Mouse (Mus musculus) gastrocnemius, adult 2 months (tissue): ENCODE measurements at regions not wholly inside any gene's neighbourhood (a gene's known extent, or its start where the extent isn't known, plus 50 kb on each side); places are given as distances from the start of the nearest gene placed in this dataset.

Source experiments
- DNase-seq: peaks from one replicate; pipeline ENCODE4 v3.0.0; 2022
- H3K27ac ChIP-seq: fragments of 200-600 bp; 2 replicates; pipeline ENCODE4 v1.8.1; 2022; ENCODE audit warnings: mild to moderate bottlenecking
- H3K4me3 ChIP-seq: fragments of 200-600 bp; 2 replicates; pipeline ENCODE4 v1.8.1; 2022; ENCODE audit warnings: mild to moderate bottlenecking, moderate library complexity
- CTCF ChIP-seq: fragments of 200-600 bp; IDR thresholded peaks from 2 replicates; pipeline ENCODE4 v1.8.1; 2022; ENCODE audit warnings: antibody characterized with exemption, mild to moderate bottlenecking, moderate library complexity
- intact Hi-C: fragments of 180-260 bp; cut with DNase I; formaldehyde crosslinking; loops from one replicate; pipeline ENCODE4 v1.15.1; 2025

DNA sequence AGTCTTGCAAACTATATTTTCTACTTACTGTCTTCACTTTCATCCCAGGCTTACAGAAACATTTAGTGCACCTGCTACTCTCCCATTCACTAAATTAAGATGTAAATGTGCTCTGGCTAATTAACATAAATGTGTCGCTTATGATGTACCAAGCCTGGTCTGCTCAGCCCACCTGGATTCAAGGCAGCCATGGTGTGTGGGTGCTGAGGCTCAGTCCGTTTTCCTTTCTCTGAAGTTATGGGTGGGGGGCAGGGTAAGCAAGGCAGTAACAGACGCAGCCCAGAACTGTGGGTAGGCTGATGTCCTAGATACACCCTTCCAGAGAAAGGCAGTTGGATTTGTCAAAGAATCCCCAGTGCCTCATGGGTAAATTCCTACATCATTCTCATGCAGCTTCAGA lies 209.2 kb upstream of the Gm765 start:
- no peak for DNase-seq
- intact Hi-C loops: no loop called here
- no peak for TF ChIP-seq CTCF
- Histone ChIP-seq H3K27ac (no peak overlapping the region), H3K4me3 (no peak overlapping the region)

DNA sequence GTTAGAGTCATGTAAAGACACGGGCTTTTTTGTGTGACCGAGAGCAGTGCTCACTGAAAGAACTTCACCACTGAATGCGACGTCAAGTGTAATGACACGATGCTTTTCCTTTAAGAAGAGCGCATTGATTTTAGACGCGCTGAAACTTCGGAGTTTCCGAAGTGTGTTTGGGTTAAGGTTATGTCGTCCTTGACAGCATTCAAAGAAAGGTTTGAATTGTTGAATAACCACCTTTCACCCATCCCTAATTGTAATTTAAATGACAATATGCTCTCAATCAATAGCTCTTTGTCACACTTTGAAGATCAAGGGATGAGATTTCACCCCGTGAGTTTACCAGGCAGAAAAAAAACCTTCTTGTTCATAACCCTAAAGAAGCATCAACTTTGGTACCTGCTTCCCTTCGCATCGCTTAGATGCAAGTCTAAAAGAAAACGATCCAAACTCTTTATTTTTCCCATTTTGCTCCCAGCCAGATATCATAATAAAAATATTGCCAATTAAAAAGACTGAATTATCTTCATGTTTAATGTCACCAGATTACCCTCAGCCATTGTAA lies 184.4 kb upstream of the Gm765 start:
- no peak overlapping the region for H3K4me3 ChIP-seq
- intact Hi-C loops: loop anchor here (1.0 to 10.0 kb wide), 2 partner anchors 998 to 1073 kb away; partner anchors contain the start of gene Foxp1
- DNase-seq: no peak
- no peak overlapping the region for H3K27ac ChIP-seq
- no peak for TF ChIP-seq CTCF

DNA sequence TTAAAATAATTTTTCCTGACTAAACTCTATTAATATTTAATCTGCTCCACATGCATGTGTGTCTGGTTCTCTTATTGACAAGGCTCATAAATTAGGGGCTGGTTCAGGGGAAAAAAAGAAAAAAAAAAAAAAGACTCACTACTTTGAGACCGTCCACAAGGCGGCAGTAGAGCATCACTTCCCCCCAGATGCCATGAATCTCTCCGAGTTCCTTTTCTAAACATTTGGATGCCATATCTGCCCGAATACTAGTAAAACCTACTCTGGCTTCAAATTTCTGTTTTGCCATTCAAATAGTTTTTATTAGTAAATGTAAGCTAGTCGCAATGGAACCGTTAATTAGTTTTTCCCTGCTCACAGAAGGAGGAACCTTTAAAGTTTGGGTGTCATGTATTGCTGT lies 182.7 kb upstream of the Gm765 start:
- TF ChIP-seq CTCF: peak; percentile 81
- intact Hi-C loops: loop anchor here (10.0 kb wide), 1 partner anchor 1000 kb away; the partner anchor contains the start of gene Foxp1
- peak; percentile 56 for DNase-seq
- Histone ChIP-seq H3K4me3 (no peak overlapping the region), H3K27ac (no peak overlapping the region)

DNA sequence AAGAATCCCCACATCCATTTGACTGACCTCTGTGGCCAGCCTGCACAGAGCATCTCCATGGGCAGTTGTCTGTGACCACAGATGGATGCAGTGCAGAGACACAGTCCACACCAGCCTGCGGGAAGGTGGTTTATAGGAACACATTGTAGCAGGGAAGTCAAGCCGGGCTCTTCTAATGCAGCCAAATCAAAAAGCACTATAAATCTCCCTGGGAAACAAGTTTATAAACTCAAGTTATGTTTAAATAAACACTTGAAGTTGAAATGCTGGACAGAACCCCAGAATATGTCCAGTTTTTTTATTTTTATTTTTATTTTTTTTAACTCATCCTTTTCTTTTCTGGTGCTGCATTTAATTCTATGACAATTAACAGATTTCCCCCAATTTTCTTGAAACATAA lies 182.1 kb upstream of the Gm765 start:
- intact Hi-C loops: loop anchor here (10.0 kb wide), 1 partner anchor 1000 kb away; the partner anchor contains the start of gene Foxp1

DNA sequence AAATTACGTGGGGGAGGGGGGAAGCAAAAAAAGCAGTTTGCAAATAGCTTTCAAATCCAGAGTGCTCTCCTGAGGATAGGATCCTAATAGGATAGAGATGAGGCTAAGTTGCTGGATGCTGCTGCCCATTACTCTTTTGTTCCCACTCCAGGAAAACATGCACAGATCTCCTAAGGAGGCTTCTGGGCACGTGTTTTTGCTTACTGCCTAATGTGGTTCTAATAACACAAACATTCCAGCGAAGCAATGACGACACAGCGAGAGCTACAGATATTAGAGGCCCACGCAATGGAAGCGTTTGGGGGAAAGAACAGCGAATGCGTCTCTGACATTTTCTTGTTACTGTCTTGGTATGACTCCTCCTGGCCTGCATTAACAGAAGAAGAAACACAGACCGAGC lies 179.0 kb upstream of the Gm765 start:
- intact Hi-C loops: loop anchor here (10.0 kb wide), 1 partner anchor 1003 kb away; the partner anchor contains the start of gene Foxp1
- TF ChIP-seq CTCF: no peak
- no peak for DNase-seq
- H3K27ac ChIP-seq: no peak overlapping the region
- H3K4me3 ChIP-seq: no peak overlapping the region

More for the DNA sequence above, 182.1 kb upstream of the Gm765 start:
- Histone ChIP-seq H3K4me3 (no peak overlapping the region), H3K27ac (no peak overlapping the region)
- no peak for TF ChIP-seq CTCF
- no peak for DNase-seq

DNA sequence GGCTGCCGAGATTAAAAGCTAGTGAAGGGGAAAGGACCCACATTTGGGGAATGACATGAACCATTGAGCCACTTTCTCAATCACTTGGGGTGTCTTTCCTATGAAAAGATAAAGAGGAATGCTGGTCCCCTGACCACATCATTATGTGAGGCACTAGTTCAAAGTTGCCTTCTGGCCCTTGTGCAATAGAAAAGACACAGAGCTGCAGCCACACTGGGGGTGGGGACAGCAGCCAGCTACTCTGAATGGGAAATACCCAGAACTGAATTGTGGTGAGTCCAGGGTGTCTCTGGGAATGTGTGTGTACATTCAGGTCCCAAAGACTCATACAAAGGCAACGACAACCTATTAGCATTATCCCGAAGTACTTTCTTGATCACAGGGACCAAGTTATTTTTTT lies 172.3 kb upstream of the Gm765 start:
- intact Hi-C loops: no loop called here
- Histone ChIP-seq H3K27ac (no peak overlapping the region), H3K4me3 (no peak overlapping the region)
- TF ChIP-seq CTCF: no peak
- DNase-seq: no peak

DNA sequence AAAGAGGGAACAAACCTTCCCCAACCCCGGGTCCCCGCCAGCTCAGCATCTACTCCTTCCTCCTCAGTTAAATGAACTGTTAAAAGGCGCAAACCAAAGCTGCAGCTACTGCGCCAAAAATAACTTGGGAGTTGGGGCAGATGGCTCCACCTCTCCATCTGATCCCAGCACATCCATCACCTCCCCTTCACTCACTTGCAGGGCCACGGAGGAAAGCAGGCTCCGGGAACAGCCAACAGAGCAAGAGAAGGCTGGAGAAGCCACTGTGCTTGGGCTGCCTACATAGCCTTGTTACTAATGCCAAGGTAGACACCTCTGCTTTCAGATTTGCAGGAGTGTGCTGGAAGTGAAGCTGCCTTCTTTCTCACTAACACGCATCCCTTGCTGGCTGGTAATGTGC lies 171.8 kb upstream of the Gm765 start:
- TF ChIP-seq CTCF: no peak
- Histone ChIP-seq H3K4me3 (no peak overlapping the region), H3K27ac (no peak overlapping the region)
- no peak for DNase-seq
- intact Hi-C loops: no loop called here

DNA sequence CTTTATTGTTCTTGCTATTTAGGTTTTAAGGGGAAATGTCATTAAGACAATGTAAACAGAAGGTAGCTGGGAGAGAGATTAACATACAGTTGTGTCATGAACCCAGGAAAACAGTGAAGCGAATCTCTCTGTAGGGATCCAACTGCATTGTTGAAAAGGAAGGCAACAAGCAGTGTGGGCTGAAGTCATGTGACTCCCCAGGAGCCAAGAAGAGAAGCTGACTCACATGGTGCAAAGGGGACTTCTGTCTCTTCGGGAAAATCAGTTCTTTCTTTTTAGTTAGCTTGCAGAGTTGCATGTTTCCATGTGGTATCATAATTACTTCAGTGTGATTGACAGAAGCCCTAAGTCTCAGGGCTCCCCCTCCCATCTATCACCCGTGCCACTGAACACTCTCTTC lies 170.7 kb upstream of the Gm765 start:
- no peak for TF ChIP-seq CTCF
- H3K27ac ChIP-seq: no peak overlapping the region
- intact Hi-C loops: no loop called here
- no peak for DNase-seq
- no peak overlapping the region for H3K4me3 ChIP-seq

DNA sequence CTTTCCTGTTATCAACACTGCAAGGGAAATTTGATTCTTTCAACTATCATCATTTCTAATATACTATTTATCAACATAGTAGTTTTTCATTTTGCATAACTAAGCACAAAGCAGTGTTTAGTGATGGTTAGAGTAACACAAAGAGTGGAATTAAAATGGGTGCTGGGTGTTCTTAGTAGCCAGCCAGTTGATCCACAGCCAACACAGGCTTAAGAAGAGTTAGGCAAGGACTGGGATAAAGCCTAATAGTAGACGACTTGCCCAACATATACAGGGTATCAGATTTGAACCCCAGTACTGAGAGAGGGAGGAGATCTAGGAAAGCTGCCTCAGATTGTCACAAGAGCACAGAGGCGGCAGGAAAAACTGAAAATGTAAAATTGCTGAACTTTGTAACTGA lies 160.2 kb upstream of the Gm765 start:
- no peak for TF ChIP-seq CTCF
- intact Hi-C loops: no loop called here

DNA sequence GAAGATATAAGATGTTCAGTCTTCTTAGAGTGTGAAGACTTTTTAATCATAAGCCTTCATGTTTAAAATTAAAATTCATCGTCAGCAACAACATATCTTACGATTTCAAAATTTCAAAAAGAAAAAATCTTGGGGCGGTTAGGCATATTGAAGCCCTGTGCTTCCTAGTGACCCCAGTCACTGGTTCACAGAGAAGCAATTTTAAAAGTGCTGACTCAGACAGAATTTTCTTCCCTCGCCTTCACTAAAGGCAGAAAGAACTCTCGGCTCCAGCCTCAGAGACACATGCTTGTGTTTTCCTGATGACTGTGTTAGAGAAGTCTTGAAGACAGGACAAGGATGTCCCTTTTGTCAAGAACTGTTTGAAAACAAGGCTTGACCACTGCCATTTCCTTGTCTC lies 157.2 kb upstream of the Gm765 start:
- no peak overlapping the region for H3K27ac ChIP-seq
- intact Hi-C loops: no loop called here
- TF ChIP-seq CTCF: no peak
- H3K4me3 ChIP-seq: no peak overlapping the region
- DNase-seq: no peak

More for the DNA sequence above, 160.2 kb upstream of the Gm765 start:
- Histone ChIP-seq H3K27ac (no peak overlapping the region), H3K4me3 (no peak overlapping the region)
- no peak for DNase-seq

DNA sequence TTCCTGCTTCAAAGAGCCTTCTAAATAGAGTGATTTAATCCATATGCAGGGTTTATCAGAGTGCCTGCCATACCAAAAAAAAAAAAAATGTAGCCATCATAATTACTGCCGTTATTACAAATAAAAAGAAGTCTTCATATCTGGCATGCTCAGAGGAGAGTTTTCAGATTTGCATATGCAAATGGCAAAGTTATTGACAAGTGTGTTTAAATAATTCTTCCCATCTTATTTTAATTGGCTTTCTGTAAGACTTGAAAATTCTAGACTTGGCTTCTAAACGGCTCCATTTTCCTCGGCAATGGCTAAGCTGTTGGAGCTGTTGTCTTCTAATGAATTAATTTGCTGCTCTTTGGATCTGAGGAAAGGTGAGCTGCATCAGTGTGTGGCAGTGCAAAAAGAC lies 144.1 kb upstream of the Gm765 start:
- intact Hi-C loops: no loop called here
- DNase-seq: no peak
- H3K4me3 ChIP-seq: no peak overlapping the region

DNA sequence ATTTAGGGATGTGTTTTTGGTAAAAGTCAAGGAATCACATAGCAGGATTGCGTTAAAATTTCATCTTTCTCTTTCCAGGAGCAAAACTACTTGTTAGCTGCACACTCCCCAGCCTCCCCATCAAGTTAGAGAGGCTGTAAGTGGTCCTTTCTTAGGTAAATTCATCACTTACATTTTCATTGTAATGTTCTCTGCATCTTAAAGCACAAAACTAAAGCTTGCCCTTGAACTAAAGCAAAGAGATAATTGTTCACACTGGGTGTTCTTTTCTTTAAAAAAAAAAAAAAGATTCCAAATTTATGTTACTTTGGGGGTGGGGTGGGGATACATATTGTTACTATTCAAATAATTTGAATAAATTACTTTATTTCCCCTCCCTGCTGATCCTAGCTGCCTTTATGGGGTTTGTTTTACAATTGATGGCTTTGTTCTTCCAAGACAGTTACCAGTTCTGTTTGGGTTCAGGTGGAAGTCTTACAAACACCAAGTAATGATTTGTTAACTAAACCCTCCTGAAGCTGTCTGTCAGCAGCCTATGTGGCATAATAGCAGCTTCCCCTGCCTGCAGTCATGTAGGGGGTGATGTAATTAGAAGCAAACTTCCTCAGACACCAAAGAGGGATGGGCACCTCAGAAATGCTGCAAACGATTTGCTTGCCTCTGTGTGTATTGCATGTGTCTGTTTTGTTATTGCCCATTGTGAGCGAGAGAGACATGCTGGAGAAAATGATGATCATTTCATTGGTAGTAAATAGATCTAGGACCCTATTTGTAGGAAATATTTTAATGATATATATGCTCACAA lies 141.0 kb upstream of the Gm765 start:
- DNase-seq: no peak
- Histone ChIP-seq H3K4me3 (no peak overlapping the region), H3K27ac (no peak overlapping the region)
- intact Hi-C loops: no loop called here
- TF ChIP-seq CTCF: no peak

More for the DNA sequence above, 144.1 kb upstream of the Gm765 start:
- no peak overlapping the region for H3K27ac ChIP-seq
- TF ChIP-seq CTCF: no peak

DNA sequence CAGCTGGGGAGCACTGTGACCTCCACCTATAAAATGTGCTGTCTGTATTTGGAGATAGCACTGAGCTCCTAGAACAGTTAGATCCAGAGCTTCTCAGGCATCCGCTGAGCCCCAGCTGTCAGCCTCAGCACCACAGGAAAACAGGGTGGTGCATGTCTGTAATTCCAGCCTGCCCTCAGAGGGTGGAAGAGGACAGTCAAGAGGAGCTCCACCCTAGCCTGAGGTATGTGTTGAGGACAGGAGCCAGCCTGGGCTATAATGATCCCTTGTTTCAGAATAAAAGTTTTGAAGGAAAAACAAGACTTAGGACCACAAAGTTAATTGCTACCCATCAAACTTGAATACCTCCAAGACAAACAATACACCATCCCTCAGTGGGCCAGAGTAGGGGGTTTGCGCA lies 139.8 kb upstream of the Gm765 start:
- DNase-seq: no peak
- H3K4me3 ChIP-seq: no peak overlapping the region

More for the DNA sequence above, 139.8 kb upstream of the Gm765 start:
- intact Hi-C loops: no loop called here
- no peak overlapping the region for H3K27ac ChIP-seq
- TF ChIP-seq CTCF: no peak
